Mouse (Mus musculus) intestine, embryonic 16.5 days (tissue): ENCODE results near the gene Slc13a3. TPM values are rescaled to one million over a fixed set of nuclear protein-coding genes. Genes with fewer than 3 reads are reported as not detected.

Source experiments
- ATAC-seq: fragments of 200-750 bp; cut with Nextera tagmentation; 2 replicates; pipeline ENCODE4 v1.8.0; 2017; ENCODE audit warnings: moderate TSS enrichment, moderate library complexity
- H3K27ac ChIP-seq: fragments of 300-500 bp; sonication (generic); 2 replicates; pipeline ENCODE4 v1.5.1; 2014; ENCODE audit warnings: mild to moderate bottlenecking, low read length
- H3K27me3 ChIP-seq: fragments of 300-500 bp; sonication (generic); replicated peaks from 2 replicates; pipeline ENCODE4 v1.6.1; 2014; ENCODE audit warnings: low read length, control low read depth, mixed read lengths; ENCODE audit not compliant: control insufficient read depth, insufficient read depth
- H3K36me3 ChIP-seq: fragments of 300-500 bp; sonication (generic); 2 replicates; pipeline ENCODE4 v1.6.1; 2014; ENCODE audit warnings: low read length, control low read depth; ENCODE audit not compliant: control insufficient read depth, insufficient read depth
- H3K4me1 ChIP-seq: fragments of 300-500 bp; sonication (generic); 2 replicates; pipeline ENCODE4 v1.6.1; 2014; ENCODE audit warnings: low read length, control low read depth, mixed read lengths; ENCODE audit not compliant: control insufficient read depth, insufficient read depth
- H3K4me2 ChIP-seq: fragments of 300-500 bp; sonication (generic); 2 replicates; pipeline ENCODE4 v1.6.1; 2014; ENCODE audit warnings: low read depth, low read length, control low read depth
- H3K4me3 ChIP-seq: fragments of 300-500 bp; sonication (generic); 2 replicates; pipeline ENCODE4 v1.5.1; 2014; ENCODE audit warnings: mild to moderate bottlenecking, low read length
- H3K9ac ChIP-seq: fragments of 300-500 bp; sonication (generic); 2 replicates; pipeline ENCODE4 v1.6.1; 2014; ENCODE audit warnings: low read depth, low read length
- H3K9me3 ChIP-seq: fragments of 300-500 bp; sonication (generic); 2 replicates; pipeline ENCODE4 v1.6.1; 2016; ENCODE audit warnings: low read length, control low read depth; ENCODE audit not compliant: control insufficient read depth
- WGBS: fragments of 180-500 bp; shearing (Covaris S2); extraction: QIAGEN DNeasy Blood & Tissue Kit; methylation state at CpG from one replicate; pipeline ENCODE4 v1.1.7; 2014; 5-methylcytosine and 5-hydroxymethylcytosine counted together
- polyA plus RNA-seq: library from polyadenylated mRNA; unstranded; fragments of >200 nt; fragmentation: Nextera tagmentation; extraction: Ambion mirVana; gene quantifications from 2 replicates; pipeline ENCODE4 v1.2.1, GENCODE M21; 2015

The Slc13a3 gene
- polyA plus RNA-seq, 1 experiment from 2014 or later: 0.56 TPM

DNA sequence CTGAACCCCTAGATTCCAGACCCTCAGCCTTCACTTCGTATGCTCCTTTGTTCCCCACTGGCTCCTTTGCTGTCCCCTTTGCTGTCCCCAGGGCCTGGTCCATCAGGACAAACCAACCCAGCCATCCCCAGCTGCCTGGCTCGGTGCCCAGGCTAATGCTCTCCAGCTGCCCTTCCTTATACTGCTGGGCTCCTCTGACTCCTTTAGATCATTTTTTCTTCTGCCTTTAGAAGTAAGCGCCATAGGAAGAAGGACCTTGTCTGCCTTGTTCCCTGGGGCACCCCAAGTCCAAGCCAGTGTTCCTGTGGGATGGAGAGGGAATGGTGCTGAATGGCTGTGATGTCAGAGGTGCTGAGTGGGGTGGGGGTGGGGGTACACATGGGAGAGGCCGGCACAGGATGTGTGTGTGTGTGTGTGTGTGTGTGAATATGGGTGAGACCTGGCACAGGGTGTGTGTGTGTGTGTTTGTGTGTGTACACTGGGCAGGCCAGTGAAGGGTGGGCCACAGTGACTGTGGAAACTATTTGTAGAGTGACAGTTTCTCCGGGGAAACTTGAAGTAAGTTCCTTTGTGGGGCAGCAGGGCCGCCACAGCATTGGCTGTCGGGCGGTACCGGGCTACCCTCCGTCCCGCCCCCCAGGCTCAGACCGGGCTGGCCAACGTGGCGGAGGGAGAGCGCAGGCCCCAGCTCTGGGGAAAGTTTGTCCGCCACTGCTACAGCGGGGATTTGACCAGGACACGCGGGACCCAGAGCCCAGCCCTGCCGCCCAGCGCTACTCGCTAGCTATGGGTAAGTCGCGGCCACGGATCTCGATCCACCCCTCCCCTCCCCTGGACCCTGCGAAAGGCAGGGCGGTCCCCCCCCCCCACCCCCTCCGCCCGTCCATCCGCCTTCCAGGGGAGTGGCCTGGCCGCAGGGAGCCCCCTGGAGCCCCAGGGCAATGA is 30.5 kb upstream of the Slc13a3 start, which contains the start of gene Slc2a10:
Slc2a10 (plus strand) TSS at position 529 of the 945 bp plus-strand sequence.
- Histone ChIP-seq H3K4me3 (peak within 1 kb of the TSS; percentile 50), H3K4me1 (peaks cover 10% of the 10 kb centered on the region), H3K27ac (peak within 1 kb of the TSS; percentile 41), H3K27me3 (no peaks in the 10 kb centered on the region), H3K9me3 (no peaks in the 10 kb centered on the region), H3K4me2 (peak within 1 kb of the TSS; percentile 71), H3K36me3 (no peaks in the 10 kb centered on the region), H3K9ac (peak within 1 kb of the TSS; percentile 74)
- peak; percentile 83 for ATAC-seq
- WGBS: 5% methylated on average over 30 of the region's 32 CpGs

DNA sequence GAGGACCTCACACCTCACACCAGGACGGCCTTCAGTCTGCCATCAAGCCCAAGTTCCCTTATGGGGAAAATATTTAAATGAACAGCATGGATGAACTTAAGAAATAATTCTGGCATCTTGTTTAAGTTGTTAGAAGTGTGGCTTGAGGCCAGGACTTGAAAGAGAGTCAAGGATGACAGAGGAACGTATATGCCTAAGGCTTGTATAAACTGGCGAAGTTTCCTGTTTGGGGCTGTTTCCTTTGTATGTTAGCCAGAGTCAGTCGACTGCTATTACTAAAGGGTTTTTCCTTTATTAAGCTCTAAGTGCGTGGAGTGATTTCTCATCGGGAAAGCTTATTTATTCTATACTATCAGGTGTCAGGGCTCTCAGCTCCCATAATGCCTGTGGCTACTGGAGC is 25.8 kb upstream of the Slc13a3 start:
- Histone ChIP-seq H3K36me3 (no peaks in the 10 kb centered on the region), H3K27ac (no peak overlapping the region), H3K9ac (no peak overlapping the region), H3K4me1 (peaks cover 10% of the 10 kb centered on the region), H3K4me3 (no peak overlapping the region), H3K4me2 (no peak overlapping the region), H3K9me3 (no peaks in the 10 kb centered on the region), H3K27me3 (no peaks in the 10 kb centered on the region)
- no peak for ATAC-seq
- WGBS: 54% methylated on average over 6 of the region's 6 CpGs

DNA sequence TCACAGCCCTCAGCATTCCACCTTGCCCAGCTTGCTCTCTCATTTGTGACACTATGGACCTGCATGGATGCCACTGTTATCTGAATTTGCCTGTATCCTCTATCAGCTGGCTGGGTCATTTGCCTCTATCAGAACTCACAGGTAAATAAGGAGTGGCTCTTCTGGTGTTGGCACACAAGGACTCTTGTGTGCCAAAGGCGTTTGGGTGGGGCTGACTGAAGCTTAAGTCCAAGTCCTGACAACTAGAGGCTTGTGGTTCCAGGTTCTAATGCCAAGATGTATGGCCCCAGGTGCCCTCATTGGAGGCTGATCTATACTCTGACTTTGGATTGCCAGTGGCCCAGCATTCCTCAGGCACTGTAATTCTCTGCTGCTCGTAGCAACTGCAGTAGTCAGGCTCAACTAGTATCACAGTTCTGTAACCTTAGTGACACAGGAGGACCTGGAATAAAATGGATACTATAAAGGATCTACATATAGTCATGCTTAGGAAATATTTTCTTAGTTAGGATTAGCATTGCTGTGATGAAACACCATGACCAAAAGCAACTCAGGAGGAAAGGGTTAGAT is 24.8 kb upstream of the Slc13a3 start:
- Histone ChIP-seq H3K4me1 (peaks cover 4% of the 10 kb centered on the region), H3K27ac (no peak overlapping the region), H3K36me3 (no peaks in the 10 kb centered on the region), H3K27me3 (no peaks in the 10 kb centered on the region), H3K9me3 (no peaks in the 10 kb centered on the region), H3K4me2 (no peak overlapping the region), H3K9ac (no peak overlapping the region), H3K4me3 (no peak overlapping the region)
- ATAC-seq: no peak
- WGBS: 59% methylated on average over 2 of the region's 2 CpGs

DNA sequence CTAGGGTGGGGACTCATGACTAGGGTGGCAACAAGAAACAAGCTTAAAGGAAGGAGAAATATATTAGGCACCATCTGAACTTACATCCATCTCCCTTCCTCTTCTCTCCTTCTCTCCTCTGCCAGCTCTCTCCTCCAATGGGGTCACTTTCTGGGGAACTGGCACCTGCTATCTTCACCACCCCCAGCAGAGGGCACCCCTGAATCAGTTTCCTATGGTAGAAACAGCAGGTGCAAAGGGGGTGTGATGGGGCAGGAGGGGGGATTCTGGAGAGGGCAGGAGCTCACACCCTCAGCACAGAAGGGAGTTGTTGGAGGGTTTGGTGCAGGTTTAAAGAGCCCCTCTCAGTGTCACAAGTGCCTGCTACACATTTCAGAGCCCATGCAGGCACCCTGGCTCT is 23.2 kb upstream of the Slc13a3 start:
- no peak overlapping the region for H3K27ac ChIP-seq

DNA sequence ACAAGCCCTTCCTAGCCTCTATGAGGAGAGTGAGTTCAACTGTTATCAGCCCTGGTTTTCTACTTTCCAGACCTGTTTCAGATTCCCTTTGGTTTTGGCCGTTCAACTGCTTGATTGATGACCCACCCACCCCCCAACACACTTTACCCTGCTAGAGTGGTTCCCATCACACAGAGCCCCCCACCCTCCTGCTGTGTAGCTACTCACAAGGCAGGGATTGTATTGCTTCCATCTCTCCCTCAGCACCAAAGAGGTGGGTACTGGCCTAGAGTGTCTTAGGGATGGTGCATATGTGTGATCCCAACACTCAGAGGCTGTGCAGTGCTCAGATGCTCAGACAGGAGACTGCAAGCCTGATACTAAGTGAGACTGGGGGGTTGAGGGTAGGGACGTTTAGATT is 21.5 kb upstream of the Slc13a3 start:
- Histone ChIP-seq H3K4me1 (peaks cover 8% of the 10 kb centered on the region), H3K4me3 (no peak overlapping the region), H3K9ac (no peak overlapping the region), H3K36me3 (0 out of 2 replicates have a peak, but pooled peaks cover 7% of the 10 kb centered on the region), H3K27ac (no peak overlapping the region), H3K4me2 (no peak overlapping the region), H3K9me3 (no peaks in the 10 kb centered on the region), H3K27me3 (no peaks in the 10 kb centered on the region)
- WGBS: 39% methylated on average over 2 of the region's 2 CpGs
- no peak for ATAC-seq

More for the DNA sequence above, 23.2 kb upstream of the Slc13a3 start:
- no peaks in the 10 kb centered on the region for H3K9me3 ChIP-seq
- no peak overlapping the region for H3K4me2 ChIP-seq
- no peak for ATAC-seq
- H3K9ac ChIP-seq: no peak overlapping the region
- H3K4me3 ChIP-seq: no peak overlapping the region
- H3K4me1 ChIP-seq: peaks cover 8% of the 10 kb centered on the region
- no peaks in the 10 kb centered on the region for H3K36me3 ChIP-seq
- no peaks in the 10 kb centered on the region for H3K27me3 ChIP-seq

DNA sequence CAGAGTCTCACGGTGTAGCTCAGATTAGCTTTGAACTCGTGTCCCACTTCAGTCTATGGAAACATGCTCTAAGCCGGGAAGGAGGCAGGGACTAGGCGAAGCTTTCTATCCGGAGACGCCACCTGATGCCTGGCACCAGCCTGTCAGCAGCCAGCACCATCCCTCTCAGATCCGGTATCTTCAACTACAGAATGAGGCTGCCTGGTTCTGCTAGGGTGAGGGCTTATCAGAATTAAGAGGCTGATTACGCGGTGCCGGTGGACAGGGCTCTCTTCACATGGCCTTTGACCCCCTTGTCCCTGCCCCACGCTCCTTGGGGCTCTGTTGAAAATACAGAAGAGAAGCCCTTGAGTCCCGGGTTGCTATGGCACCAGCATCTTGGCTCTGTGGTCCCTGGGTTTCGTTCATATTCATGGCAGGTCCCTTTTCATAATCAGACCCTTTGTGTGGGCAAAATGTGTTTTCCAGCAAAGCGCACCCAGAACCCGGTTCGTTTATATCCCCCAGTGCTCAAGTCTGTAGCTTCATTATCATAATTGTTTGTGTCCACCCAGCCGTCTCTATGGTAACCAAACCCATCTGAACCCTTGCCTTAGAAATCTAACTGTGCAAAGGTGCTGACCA is 20.7 kb upstream of the Slc13a3 start:
- H3K4me1 ChIP-seq: peaks cover 8% of the 10 kb centered on the region
- no peaks in the 10 kb centered on the region for H3K27me3 ChIP-seq
- ATAC-seq: peak; percentile 27
- H3K4me2 ChIP-seq: peak overlapping the region; percentile 56
- no peaks in the 10 kb centered on the region for H3K9me3 ChIP-seq
- 21% methylated on average over 17 of the region's 17 CpGs for WGBS
- peak overlapping the region; percentile 62 for H3K4me3 ChIP-seq
- H3K27ac ChIP-seq: no peak overlapping the region
- 0 out of 2 replicates have a peak, but pooled peaks cover 7% of the 10 kb centered on the region for H3K36me3 ChIP-seq
- peak overlapping the region; percentile 84 for H3K9ac ChIP-seq

DNA sequence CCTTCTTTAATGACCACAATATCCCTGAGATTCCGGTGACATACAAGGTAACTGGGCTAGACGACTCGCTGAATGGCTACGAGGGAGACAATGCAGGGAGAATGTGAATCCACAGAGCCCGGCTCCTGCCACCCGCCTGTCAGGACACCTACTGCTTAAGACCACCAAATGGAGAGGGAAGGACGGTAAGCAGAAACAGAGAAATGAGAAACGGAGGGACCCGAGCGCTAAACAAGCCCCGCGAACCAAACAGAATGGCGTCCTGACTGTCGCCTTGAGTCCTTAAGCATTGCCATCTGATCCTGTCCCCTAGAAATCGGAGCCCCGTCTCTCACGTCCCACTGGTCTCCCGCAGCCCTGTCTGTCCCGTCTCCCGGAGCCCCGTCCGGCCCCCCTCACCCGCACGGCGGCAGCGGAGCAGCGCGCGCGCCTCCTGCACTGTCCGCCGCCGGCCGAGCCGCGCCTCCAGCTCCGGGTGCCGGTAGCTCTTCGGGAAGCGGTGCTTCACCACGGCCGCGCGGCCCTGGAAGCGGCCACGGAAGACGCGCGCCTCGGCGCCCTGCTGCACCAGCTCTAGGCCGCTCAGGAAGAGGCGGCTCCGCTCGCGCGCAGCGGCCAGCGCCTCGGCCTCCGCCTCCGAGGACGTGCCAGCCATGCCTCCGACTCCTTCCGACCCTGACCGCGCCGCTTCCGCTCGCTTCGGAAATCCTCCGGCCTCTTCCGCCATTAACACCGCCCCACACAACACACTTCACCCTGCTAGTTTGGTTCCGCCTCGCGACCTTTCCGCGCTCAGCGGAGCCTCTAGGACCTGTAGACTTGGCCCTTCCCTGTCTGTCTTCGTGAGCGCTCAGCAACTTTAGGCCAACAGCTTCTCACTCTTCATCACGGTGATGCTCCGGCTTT is 19.9 kb upstream of the Slc13a3 start, which contains the start of gene Trp53rka:
Trp53rka (minus strand) TSS at position 677 of the 906 bp plus-strand sequence.
- peaks cover 8% of the 10 kb centered on the region for H3K4me1 ChIP-seq
- H3K27me3 ChIP-seq: no peaks in the 10 kb centered on the region
- ATAC-seq: peak; percentile 92
- peak within 1 kb of the TSS; percentile 78 for H3K27ac ChIP-seq
- peak within 1 kb of the TSS; percentile 64 for H3K4me2 ChIP-seq
- under 1% methylated on average over 70 of the region's 84 CpGs for WGBS
- peak within 1 kb of the TSS; percentile 84 for H3K9ac ChIP-seq
- no peaks in the 10 kb centered on the region for H3K9me3 ChIP-seq
- H3K4me3 ChIP-seq: peak within 1 kb of the TSS; percentile 62
- H3K36me3 ChIP-seq: 0 out of 2 replicates have a peak, but pooled peaks cover 7% of the 10 kb centered on the region

DNA sequence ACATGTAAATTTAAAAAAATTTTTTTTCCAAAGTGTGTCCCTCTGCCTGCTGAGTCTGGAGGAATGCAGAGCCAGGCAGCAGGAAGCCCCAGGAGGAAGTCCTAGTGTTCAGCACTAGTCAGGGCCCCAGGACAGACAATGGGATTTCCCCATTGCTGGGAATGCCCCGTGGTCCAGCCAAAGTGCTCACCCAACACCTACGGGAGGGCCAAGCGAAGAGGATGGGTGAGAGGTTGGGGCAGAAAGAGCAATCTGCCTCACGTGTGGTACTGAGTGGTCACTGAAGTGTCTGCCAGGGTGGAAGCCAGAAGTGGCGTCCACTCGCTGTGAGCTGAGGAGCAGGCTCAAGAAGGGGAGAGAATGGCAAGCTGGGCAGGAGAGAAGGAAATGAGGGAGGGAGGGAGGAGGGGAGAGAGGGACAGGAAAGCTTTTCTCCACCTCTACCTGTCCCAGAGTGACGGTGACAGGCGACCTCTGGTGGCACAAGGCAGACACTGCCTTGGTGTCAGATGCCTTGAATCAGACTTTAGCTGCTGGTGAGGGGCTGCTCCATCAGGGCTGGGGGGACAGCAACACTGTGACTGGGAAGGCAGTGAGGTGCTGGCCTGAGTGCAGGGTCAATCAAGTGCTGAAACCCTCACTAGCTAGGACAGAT is 14.0 kb upstream of the Slc13a3 start:
- Histone ChIP-seq H3K27ac (no peak overlapping the region), H3K27me3 (no peaks in the 10 kb centered on the region), H3K9me3 (no peaks in the 10 kb centered on the region), H3K4me1 (peaks cover 1% of the 10 kb centered on the region), H3K4me2 (no peak overlapping the region), H3K9ac (no peak overlapping the region), H3K4me3 (no peak overlapping the region), H3K36me3 (0 out of 2 replicates have a peak, but pooled peaks cover 7% of the 10 kb centered on the region)
- WGBS: 25% methylated on average over 8 of the region's 8 CpGs
- ATAC-seq: peak; percentile 54; the same call in 1 of the 2 replicates
